Mouse (Mus musculus): ENCODE results near the gene Mob3b. TPM values are rescaled to one million over a fixed set of nuclear protein-coding genes. Genes with fewer than 3 reads are reported as not detected.

Gene Mob3b
- total RNA-seq, 1 experiment from 2014 or later = 5.5 TPM

DNA sequence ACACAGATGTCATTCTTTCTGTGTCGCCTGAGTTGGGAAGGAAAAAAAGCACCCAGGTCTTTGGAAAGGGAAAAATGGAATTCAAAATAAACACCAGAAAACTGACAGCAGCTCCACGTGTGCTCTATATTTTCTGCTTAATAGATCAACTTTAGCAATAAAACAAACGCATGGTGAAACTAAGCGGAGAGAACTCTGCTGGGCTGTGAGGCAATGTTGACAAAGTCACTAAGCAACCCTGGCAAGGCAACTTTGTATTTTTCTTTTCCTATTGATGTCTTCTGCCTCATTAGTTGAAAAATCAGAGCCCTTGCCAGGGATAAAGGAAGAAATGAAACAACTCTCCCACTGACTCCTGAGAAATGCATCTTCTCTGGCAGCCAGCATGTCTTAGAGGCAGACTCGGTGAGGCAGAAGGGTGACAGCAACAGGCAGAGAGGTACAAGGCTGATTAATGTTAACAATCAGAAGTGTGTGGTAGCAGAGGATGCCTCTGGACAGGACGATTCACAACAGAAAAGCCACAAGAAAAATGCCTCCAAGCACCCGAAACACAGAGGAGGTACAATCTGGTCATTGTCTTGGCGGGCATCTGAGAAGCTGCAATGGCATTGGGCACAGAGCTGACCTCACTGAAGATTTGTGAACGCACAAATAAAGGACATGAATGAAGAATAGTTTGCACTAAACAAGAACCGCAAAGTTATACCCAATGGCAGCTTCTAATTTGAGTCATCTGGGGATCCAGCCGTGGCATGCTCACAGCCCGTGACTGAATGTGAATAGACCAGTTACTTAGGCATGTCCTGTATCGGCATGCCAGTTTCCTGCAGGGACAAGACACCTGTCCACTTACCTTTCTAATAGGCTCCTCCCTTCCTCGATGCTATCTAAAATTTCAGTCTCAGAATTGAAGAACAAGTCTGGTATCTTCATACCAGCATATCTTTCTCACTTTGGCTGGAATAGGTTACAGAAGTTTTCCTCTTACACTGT lies 67.7 kb downstream of the Mob3b start:
- ATAC-seq (ENCODE audit: extremely low read depth, insufficient number of reproducible peaks, low FRiP score, poor library complexity, severe bottlenecking) = no peak

GRCm38 (mm10) chr4:35086067-35086700 lies 71.1 kb downstream of the Mob3b start:
- ATAC-seq (ENCODE audit: extremely low read depth, insufficient number of reproducible peaks, low FRiP score, poor library complexity, severe bottlenecking) = no peak

- no peak for ATAC-seq (ENCODE audit: extremely low read depth, insufficient number of reproducible peaks, low FRiP score, poor library complexity, severe bottlenecking)
These were observed 73.2 kb downstream of the Mob3b start for GRCm38 (mm10) chr4:35084060-35084459.

DNA sequence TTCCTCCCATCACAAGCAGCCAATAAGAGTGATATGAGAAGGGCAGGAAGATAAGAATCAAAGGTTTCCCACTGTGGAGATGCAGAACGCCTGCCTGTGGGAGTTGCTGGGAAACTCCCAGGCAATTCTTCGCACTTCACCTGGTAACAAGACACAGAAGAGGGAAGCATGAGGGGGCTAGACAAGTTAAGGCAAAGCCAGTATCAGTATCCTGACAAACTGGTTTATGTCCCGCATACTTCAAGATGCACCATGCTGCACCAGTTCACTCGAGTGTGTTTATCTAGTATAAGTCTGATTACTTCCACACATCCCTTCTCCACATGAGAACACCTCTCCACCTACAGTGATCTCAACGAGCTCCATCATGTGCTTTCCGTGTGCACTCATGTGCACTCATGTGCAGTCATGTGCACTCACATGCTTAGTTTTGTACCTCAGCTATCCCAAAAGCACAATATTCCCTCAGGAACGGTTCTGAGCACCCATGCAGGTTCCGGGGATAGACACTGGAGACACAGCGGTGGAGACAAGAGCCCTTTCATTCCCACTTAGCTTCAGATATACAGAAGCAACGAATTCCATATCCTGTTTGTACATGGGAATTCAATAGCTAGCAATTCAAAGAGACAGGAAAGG lies 74.7 kb downstream of the Mob3b start:
- no peak for ATAC-seq (ENCODE audit: extremely low read depth, insufficient number of reproducible peaks, low FRiP score, poor library complexity, severe bottlenecking)

DNA sequence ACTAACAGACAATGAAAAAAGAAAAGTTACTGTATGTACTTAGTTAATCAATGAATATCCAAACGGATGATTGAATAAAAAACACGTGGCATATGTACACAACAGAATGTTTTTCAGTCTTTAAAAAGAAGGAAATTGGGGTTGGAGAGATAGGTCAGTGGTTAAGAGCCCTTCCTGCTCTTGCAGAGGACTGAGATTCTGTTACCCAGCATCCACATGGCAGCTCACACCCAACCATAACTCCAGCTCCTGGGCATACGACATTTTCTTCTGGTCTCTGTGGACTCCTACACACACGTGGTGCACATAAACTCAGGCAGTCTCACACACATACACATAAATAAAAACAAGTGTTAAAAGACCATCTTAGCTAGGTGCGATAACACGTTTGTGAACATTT lies 77.0 kb downstream of the Mob3b start:
- no peak for ATAC-seq (ENCODE audit: extremely low read depth, insufficient number of reproducible peaks, low FRiP score, poor library complexity, severe bottlenecking)

DNA sequence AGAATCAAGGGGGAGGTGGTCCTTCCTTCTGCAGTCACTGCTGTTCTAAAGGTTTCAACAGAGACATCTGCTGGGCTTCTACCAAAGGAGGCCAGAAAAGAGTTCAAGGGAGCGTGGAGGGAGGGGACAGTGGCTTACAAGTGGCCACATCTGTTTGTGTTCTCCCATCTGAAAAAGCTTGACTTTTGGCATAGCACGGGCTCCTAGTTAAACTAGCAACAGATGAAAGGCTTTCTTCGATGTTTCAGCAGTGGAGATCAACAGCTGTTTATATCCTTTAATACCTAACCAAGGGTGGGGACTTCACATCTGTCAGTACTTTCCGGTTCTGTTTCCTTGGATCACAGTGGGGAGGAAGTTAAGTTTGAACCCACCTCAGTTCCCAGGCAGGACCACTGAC lies 88.5 kb downstream of the Mob3b start:
- no peak for ATAC-seq (ENCODE audit: extremely low read depth, insufficient number of reproducible peaks, low FRiP score, poor library complexity, severe bottlenecking)

DNA sequence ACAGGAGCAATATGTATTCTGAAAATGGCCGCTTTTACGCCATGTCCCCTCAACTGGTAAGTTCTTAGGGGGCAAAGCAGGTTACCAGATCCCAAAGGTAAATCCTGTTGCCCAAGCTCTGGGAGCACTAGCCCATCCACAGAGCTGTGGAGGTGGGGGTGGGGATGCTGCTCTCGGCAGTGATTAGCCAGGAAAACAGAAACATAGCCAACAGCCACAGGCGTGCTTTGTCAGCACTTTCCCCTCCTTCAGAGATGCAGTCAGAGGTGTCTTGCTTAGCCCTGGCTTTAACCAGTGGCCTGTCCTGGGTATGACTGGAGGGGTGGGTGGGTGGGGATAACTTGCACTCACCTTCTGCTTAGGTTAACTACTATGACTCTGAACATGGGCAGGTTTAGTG lies 91.1 kb downstream of the Mob3b start:
- ATAC-seq (ENCODE audit: extremely low read depth, insufficient number of reproducible peaks, low FRiP score, poor library complexity, severe bottlenecking) = no peak

- ATAC-seq (ENCODE audit: extremely low read depth, insufficient number of reproducible peaks, low FRiP score, poor library complexity, severe bottlenecking) = no peak
These were observed 92.0 kb downstream of the Mob3b start for GRCm38 (mm10) chr4:35065075-35065838.

GRCm38 (mm10) chr4:35063146-35063719 lies 94.1 kb downstream of the Mob3b start:
- ATAC-seq (ENCODE audit: extremely low read depth, insufficient number of reproducible peaks, low FRiP score, poor library complexity, severe bottlenecking) = no peak

DNA sequence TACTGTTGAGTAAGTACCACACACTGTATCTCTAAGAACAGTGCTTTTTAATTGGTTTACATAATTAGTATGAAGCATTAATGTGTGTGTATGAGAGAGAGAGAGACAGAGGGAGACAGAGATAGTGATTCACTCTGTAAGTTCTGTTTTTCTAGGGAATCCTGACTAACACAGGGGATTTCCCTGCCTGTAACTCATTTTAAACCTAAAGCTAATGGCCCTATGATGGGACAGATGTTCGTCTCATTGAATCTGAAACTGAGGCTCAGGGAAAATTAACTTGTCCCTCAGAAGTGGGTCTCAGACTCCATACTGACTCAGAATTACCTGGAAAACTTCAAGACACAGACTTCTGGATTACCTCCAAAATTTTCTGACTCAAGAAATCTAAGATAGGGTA lies 96.3 kb downstream of the Mob3b start:
- no peak for ATAC-seq (ENCODE audit: extremely low read depth, insufficient number of reproducible peaks, low FRiP score, poor library complexity, severe bottlenecking)

DNA sequence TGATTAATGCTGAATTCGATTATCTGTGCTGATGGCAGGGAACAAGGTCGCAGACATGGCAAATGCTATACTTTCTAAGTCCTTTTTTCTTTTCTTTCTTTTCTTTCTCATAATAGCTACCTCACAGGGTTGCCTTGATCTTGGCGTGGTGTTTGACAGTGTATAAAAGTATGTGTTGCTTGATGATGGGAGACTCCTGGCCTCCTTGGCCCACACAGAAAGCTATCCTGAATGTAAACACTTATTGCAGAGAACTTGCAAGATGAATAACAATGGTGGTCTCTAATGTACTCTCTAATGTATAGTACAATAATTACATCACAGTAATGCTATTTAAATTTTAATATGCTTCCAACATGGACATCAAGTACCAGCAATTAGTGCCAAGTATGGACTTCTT lies 96.9 kb downstream of the Mob3b start:
- ATAC-seq (ENCODE audit: extremely low read depth, insufficient number of reproducible peaks, low FRiP score, poor library complexity, severe bottlenecking) = no peak

DNA sequence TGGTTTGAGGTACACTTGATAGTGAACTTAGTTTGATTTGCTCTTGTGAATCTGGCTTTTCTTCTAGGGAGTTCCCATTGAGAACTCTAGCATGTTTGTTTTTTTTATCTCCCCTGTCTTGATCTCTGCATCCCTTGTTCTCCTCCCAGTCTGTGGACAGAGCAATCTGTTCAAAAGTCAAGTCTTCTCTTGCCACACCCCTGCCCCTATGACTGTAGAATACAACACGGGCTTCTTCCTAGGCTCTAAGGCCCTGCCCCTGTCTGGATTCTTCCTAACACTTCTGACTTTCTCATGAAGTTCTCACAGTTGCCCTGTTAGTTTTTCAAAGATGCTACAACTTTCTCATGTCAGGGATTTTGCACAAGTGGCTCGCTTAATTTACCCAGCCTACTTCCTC lies 102.9 kb downstream of the Mob3b start:
- no peak for ATAC-seq (ENCODE audit: extremely low read depth, insufficient number of reproducible peaks, low FRiP score, poor library complexity, severe bottlenecking)

DNA sequence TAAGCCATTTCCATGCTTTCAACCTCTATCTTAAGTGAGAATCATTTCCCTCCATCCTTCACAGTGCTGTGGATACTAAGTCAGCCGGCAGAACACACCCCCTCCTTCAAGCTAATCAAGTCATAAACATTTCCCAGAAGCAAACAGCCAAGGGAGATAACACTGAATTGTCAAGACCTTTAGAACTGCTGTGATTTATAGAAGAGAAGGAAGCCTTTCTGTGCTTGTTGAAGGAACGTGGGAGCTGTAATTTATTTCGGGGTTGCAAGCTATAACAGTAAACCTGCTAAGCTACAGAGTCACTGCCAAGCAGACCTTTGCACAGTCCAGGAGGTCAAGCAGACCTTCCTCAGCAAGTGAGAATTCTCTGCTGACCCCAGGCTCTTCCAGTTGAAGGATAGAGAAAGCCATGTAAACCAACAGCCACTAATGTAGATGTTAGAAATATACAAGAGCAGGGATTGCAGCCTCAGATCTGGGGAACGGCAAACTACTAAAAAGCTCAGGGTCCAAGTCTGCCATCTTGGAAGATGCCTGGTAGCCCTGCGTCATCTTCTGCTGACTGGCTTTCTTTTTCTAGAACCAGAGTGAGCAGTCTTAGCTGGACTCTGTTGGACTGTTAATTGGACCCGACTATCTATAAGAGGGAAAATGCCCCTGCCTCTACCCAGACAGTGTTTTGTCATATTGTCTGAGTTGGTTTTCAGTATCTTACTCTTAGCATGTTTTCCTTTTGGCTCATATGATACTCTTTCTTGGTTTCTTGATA lies 104.9 kb downstream of the Mob3b start:
- no peak for ATAC-seq (ENCODE audit: extremely low read depth, insufficient number of reproducible peaks, low FRiP score, poor library complexity, severe bottlenecking)

DNA sequence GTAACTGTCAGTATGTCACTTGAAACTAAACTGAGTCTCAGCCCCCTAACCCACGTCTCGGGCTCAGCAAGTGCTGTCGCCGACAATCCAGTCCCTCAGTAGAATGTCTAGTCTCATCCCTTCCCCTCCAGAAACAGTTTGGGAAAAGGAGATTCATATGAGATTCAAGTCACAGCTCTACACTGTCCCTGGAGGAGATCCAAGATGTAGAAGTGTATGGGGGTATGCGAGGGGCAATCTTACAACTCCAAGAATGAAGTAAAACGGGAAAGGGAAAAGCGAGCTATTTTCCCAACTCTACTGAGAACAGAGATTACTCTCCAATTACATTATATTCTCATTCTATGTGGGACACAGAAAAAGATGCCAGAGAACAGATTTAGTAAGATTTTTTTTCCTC lies 106.1 kb downstream of the Mob3b start:
- ATAC-seq (ENCODE audit: extremely low read depth, insufficient number of reproducible peaks, low FRiP score, poor library complexity, severe bottlenecking) = no peak

DNA sequence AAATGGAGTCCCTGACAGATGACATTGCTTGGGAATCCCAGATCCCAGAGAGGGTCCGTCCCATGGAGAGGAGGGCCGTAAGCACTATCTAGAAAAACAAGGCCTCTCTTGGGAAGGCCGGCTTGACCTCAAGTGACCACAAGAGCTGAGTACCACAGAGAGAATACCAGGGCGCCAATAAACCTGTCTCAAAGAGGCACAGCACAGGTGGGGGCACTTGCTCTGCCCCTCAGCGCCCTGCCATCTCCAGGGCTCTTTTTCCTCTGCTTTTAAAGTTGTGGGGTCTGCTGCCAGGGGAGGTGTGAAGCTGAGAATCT lies 107.6 kb downstream of the Mob3b start:
- ATAC-seq (ENCODE audit: extremely low read depth, insufficient number of reproducible peaks, low FRiP score, poor library complexity, severe bottlenecking) = no peak

DNA sequence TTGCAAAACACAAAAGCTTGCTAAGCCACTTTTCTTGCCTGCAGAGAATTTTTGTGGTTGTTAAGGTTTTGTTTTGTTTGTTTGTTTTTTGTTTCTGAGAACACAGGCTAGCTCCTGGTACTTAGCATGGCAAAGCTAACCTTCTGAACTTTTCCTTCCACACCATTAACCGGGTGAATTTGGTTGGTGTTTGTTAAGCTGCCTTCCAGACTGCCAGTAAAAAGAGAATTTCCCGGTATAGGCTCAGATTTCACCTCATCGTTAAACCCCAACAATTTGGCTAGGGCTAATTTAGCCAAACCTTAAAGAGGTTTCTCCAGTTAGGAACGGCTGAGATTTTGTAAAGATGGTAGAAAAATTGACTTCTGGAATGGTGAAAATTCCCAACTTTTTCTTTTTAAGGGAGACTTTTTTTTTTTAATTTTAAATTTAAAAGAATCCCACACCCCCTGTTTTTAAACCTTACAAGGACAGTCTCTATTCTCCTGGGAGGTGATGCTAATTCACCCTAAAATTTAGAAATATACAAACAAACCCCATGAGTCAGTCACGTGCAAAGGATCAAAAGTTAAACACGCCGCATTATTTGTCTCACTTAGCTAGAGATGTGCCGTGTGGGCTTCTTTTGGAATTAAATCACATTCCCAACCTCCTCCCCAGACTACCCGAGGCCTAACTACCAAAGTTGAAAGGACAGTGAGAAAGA lies 108.1 kb downstream of the Mob3b start:
- no peak for ATAC-seq (ENCODE audit: extremely low read depth, insufficient number of reproducible peaks, low FRiP score, poor library complexity, severe bottlenecking)

DNA sequence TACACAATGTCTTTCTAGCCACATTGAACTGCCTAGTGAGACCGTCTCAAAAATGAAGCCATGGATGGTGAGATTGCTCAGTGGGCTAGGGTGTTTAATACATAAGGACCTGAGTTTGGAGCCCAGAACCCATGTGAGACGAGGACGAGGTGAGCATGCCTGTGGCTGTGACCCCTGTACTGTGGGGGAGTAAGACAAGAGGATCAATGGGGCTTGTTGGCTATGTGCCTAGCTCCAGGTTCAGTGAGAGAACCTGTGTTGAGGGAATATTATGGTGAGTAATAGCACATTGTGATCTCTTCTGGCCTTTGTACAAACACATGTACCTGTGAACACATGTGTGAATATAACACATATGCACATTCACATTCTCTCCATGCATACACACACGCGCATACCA lies 116.4 kb downstream of the Mob3b start:
- no peak for ATAC-seq (ENCODE audit: extremely low read depth, insufficient number of reproducible peaks, low FRiP score, poor library complexity, severe bottlenecking)

DNA sequence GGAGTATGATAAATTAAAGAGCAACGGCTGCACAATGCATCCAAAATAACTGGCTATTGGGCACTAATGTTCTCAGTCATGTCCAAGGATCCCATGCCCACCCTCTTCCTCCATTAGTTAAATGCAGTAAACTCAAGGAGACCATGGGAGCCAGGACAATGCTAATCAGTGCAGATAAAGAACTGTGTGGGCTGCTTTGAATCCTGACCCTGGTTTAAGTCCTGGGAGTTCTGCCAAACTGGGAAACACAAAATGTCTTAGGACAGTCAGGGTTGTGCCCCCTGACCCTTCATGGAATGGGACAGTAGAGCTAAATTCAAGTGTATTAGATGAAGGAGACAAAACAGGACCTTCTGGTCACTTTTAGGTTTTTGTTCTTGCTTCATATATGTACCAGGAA lies 117.0 kb downstream of the Mob3b start:
- no peak for ATAC-seq (ENCODE audit: extremely low read depth, insufficient number of reproducible peaks, low FRiP score, poor library complexity, severe bottlenecking)

Data from neutrophil, adult 5-6 weeks (primary cell).